Mouse (Mus musculus): ENCODE results near the gene Rffl. TPM values are rescaled to one million over a fixed set of nuclear protein-coding genes. Genes with fewer than 3 reads are reported as not detected.
A peak's percentile ranks its signal among the peaks of the same experiment; 100 is the strongest.

Rffl gene
- 4.5 and 6.4 TPM in 2 replicates for polyA plus RNA-seq (2012)

GRCm38 (mm10) chr11:82871031-82871446 lies at the start of gene Rffl:
Gene Rffl, minus strand, starts transcription at chr11:82871210.
- TF ChIP-seq TAL1 (IDR thresholded peaks at IDR 0.05; ENCODE audit: low read length), result no peak
- no peak for TF ChIP-seq GATA1 (IDR thresholded peaks at IDR 0.05; ENCODE audit: low read length)
- Histone ChIP-seq H3K9me3 (ENCODE audit: control insufficient read depth, low read length) (peaks cover 4% of the 10 kb centered on the region), H3K4me3 (replicated peaks) (peak within 1 kb of the TSS; percentile 79), H3K36me3 (ENCODE audit: control insufficient read depth) (peaks cover 27% of the 10 kb centered on the region), H3K27me3 (ENCODE audit: control insufficient read depth) (no peaks in the 10 kb centered on the region), H3K4me1 (ENCODE audit: control insufficient read depth) (peaks cover 61% of the 10 kb centered on the region)

- Histone ChIP-seq H3K36me3 (ENCODE audit: control insufficient read depth) (no peaks in the 10 kb centered on the region), H3K9me3 (ENCODE audit: control insufficient read depth, low read length) (no peaks in the 10 kb centered on the region), H3K27me3 (ENCODE audit: control insufficient read depth) (peaks cover 28% of the 10 kb centered on the region), H3K4me1 (ENCODE audit: control insufficient read depth) (no peaks in the 10 kb centered on the region), H3K4me3 (replicated peaks) (no peak overlapping the region)
- TF ChIP-seq TAL1 (IDR thresholded peaks at IDR 0.05; ENCODE audit: low read length) (no peak), GATA1 (IDR thresholded peaks at IDR 0.05; ENCODE audit: low read length) (no peak)
Measured at GRCm38 (mm10) chr11:82920768-82921167, 49.8 kb upstream of the Rffl start.

- TF ChIP-seq GATA1 (IDR thresholded peaks at IDR 0.05; ENCODE audit: low read length) (no peak), TAL1 (IDR thresholded peaks at IDR 0.05; ENCODE audit: low read length) (no peak)
- Histone ChIP-seq H3K36me3 (ENCODE audit: control insufficient read depth) (no peaks in the 10 kb centered on the region), H3K4me1 (ENCODE audit: control insufficient read depth) (peaks cover 7% of the 10 kb centered on the region), H3K4me3 (replicated peaks) (no peak overlapping the region), H3K27me3 (ENCODE audit: control insufficient read depth) (peaks cover 45% of the 10 kb centered on the region), H3K9me3 (ENCODE audit: control insufficient read depth, low read length) (no peaks in the 10 kb centered on the region)
Measured at GRCm38 (mm10) chr11:82914711-82915352, 43.8 kb upstream of the Rffl start.

- peaks cover 33% of the 10 kb centered on the region for H3K27me3 ChIP-seq (ENCODE audit: control insufficient read depth)
- TF ChIP-seq TAL1 (IDR thresholded peaks at IDR 0.05; ENCODE audit: low read length) (no peak), GATA1 (IDR thresholded peaks at IDR 0.05; ENCODE audit: low read length) (no peak)
Measured at GRCm38 (mm10) chr11:82910679-82911389, 39.8 kb upstream of the Rffl start.

GRCm38 (mm10) chr11:82910250-82910649 lies 39.2 kb upstream of the Rffl start, which contains the start of gene Unc45b:
Gene Unc45b, plus strand, starts transcription at chr11:82910550.
- Histone ChIP-seq H3K27me3 (ENCODE audit: control insufficient read depth) (peaks cover 33% of the 10 kb centered on the region), H3K9me3 (ENCODE audit: control insufficient read depth, low read length) (no peaks in the 10 kb centered on the region), H3K4me1 (ENCODE audit: control insufficient read depth) (peaks cover 37% of the 10 kb centered on the region), H3K4me3 (replicated peaks) (no peak within 1 kb of the TSS), H3K36me3 (ENCODE audit: control insufficient read depth) (peaks cover 12% of the 10 kb centered on the region)
- no peak for TF ChIP-seq TAL1 (IDR thresholded peaks at IDR 0.05; ENCODE audit: low read length)

More at GRCm38 (mm10) chr11:82910679-82911389, 39.8 kb upstream of the Rffl start:
- Histone ChIP-seq H3K36me3 (ENCODE audit: control insufficient read depth) (peaks cover 6% of the 10 kb centered on the region), H3K9me3 (ENCODE audit: control insufficient read depth, low read length) (no peaks in the 10 kb centered on the region), H3K4me1 (ENCODE audit: control insufficient read depth) (peaks cover 32% of the 10 kb centered on the region), H3K4me3 (replicated peaks) (no peak overlapping the region)

- H3K9me3 ChIP-seq (ENCODE audit: control insufficient read depth, low read length), result no peaks in the 10 kb centered on the region
- TF ChIP-seq GATA1 (IDR thresholded peaks at IDR 0.05; ENCODE audit: low read length) (no peak), TAL1 (IDR thresholded peaks at IDR 0.05; ENCODE audit: low read length) (no peak)
- H3K4me1 ChIP-seq (ENCODE audit: control insufficient read depth), result peaks cover 34% of the 10 kb centered on the region
Measured at GRCm38 (mm10) chr11:82908608-82908989, 37.6 kb upstream of the Rffl start.

GRCm38 (mm10) chr11:82907651-82908607 lies 36.9 kb upstream of the Rffl start, which contains the start of gene Nle1:
Gene Nle1, minus strand, starts transcription at chr11:82908411.
- peaks cover 35% of the 10 kb centered on the region for H3K36me3 ChIP-seq (ENCODE audit: control insufficient read depth)
- peak within 1 kb of the TSS; percentile 72 for H3K4me3 ChIP-seq (replicated peaks)
- H3K4me1 ChIP-seq (ENCODE audit: control insufficient read depth), result peaks cover 34% of the 10 kb centered on the region
- peaks cover 19% of the 10 kb centered on the region for H3K27me3 ChIP-seq (ENCODE audit: control insufficient read depth)
- H3K9me3 ChIP-seq (ENCODE audit: control insufficient read depth, low read length), result no peaks in the 10 kb centered on the region
- TF ChIP-seq GATA1 (IDR thresholded peaks at IDR 0.05; ENCODE audit: low read length) (no peak), TAL1 (IDR thresholded peaks at IDR 0.05; ENCODE audit: low read length) (no peak)

More at GRCm38 (mm10) chr11:82908608-82908989, 37.6 kb upstream of the Rffl start:
- H3K36me3 ChIP-seq (ENCODE audit: control insufficient read depth), result peaks cover 28% of the 10 kb centered on the region
- H3K4me3 ChIP-seq (replicated peaks), result peak overlapping the region; percentile 72
- H3K27me3 ChIP-seq (ENCODE audit: control insufficient read depth), result peaks cover 25% of the 10 kb centered on the region

- Histone ChIP-seq H3K36me3 (ENCODE audit: control insufficient read depth) (peaks cover 53% of the 10 kb centered on the region), H3K9me3 (ENCODE audit: control insufficient read depth, low read length) (no peaks in the 10 kb centered on the region), H3K4me3 (replicated peaks) (no peak overlapping the region), H3K4me1 (ENCODE audit: control insufficient read depth) (peaks cover 33% of the 10 kb centered on the region), H3K27me3 (ENCODE audit: control insufficient read depth) (peaks cover 6% of the 10 kb centered on the region)
- TF ChIP-seq GATA1 (IDR thresholded peaks at IDR 0.05; ENCODE audit: low read length) (no peak), TAL1 (IDR thresholded peaks at IDR 0.05; ENCODE audit: low read length) (no peak)
Measured at GRCm38 (mm10) chr11:82905816-82906215, 34.8 kb upstream of the Rffl start.

Data from erythroblast, embryonic 14.5 days (primary cell).